Mouse (Mus musculus) heart, postnatal 0 days (tissue): ENCODE results near the gene 1700020L24Rik.

Experiments
- CTCF ChIP-seq: IDR thresholded peaks from 2 replicates; pipeline ENCODE4 v1.5.1; 2016; ENCODE audit warnings: antibody characterized with exemption, control low read depth, low read depth
- EP300 ChIP-seq: IDR thresholded peaks from 2 replicates; pipeline ENCODE4 v1.6.1; 2016; ENCODE audit warnings: antibody characterized with exemption, low read depth

DNA sequence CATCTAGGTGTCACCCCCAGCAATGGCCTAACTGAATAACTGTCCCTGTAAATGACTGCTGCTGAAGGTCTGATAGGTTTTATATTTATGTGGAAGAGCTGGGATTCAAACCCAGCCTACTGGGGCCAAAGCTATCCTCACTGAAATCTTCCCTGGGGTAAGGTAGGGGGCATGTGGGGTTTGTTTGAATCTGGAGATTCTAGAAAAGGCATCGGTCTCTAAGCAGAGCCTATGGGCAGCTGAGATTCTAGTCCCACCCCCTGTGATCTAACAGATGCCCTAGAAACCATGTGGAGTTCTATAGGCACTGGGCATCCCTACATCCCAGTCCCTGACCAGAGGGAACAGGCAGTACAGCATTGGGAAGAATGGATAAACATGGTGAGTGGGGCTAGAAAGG is at the start of gene 1700020L24Rik:
- TF ChIP-seq CTCF: no peak
- TF ChIP-seq EP300: no peak
